Mouse (Mus musculus): Measurements from ENCODE around the gene Suv39h1. TPM values are rescaled to one million over a fixed set of nuclear protein-coding genes. Genes with fewer than 3 reads are reported as not detected.
A peak's percentile ranks its signal among the peaks of the same experiment; 100 is the strongest.
"Not testable (repeated sequence)": the region's sequence is repeated elsewhere in the genome, so short reads cannot be mapped to it uniquely, and the experiment has no call there.

Suv39h1 gene
- polyA plus RNA-seq, 1 experiment from 2014 or later = 79.3 TPM

DNA sequence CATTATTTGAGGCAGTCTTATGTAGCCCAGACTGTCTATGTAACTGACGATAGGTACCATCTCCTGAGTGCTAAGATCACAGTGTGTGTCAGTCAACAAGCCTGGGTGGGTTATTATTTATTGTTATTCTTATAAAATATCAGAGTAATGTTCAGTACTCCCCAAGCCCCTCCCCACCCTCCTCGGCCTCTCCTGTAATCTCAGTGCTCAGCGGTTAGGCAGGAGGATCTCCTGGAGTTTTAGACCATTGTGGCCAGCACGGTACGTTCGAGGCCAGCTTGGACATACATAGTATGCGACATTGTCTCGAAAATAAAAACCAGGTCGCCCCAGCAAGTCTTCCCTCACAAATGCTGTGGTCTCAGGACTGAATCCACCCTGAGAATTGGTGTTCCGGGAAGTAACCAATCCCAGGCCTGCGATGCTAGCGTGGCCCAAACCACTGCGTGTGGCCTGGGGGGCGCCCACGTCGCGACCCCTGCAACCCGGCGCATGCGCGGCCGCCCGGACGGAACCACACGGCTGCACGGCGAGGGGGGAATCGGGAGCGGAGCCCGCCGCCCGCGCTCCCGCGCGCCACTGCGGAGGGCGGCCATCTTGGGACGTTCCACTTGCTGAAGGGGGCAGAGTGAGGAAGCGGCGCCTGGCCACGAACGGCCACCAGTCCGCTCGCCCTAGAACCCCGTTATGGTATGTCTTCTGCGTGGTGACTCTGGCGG is 21.7 kb upstream of the Suv39h1 start:
- peak overlapping the region; percentile 36 for H3K4me2 ChIP-seq (replicated peaks; ENCODE audit: low read depth, low read length)
- not testable (repeated sequence) for H3K27me3 ChIP-seq (ENCODE audit: control insufficient read depth, insufficient read depth, low read length); H3K4me1 ChIP-seq (ENCODE audit: control insufficient read depth, insufficient read depth, low read length); H3K27ac ChIP-seq (ENCODE audit: low read depth, low read length); H3K36me3 ChIP-seq (ENCODE audit: control insufficient read depth, insufficient read depth, low read length); H3K9me3 ChIP-seq (ENCODE audit: control insufficient read depth, low read length)
- H3K4me3 ChIP-seq (ENCODE audit: low read length) = peak overlapping the region; percentile 28
- peak; percentile 94 for ATAC-seq (ENCODE audit: low FRiP score, low TSS enrichment)
- 25% methylated on average over 8 of the region's 48 CpGs for WGBS
- 0 out of 2 replicates have a peak overlapping the region, but pooled peaks have one; percentile 28 for H3K9ac ChIP-seq (ENCODE audit: low read depth, low read length)

DNA sequence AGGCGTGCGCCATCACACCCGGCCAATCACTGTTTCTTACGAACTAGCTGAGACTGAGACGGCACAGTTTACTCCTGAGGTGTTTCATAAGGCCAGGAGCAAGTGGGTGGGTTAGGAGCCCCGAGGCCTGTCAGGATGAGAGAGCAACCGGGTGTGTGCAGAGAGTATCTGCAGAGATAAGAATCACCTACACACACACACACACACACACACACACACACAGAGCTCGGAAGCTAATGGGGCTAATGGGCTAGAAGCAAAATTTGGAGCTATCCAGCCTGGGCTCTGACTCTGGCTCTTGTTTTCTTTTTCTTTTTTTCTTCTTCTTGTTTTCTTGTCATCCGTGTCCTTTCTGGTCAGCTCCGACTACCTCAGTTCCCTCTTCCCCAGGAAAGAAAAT is 21.0 kb upstream of the Suv39h1 start:
- WGBS = 82% methylated on average over 10 of the region's 10 CpGs
- H3K27ac ChIP-seq (ENCODE audit: low read depth, low read length) = no peak overlapping the region
- ATAC-seq (ENCODE audit: low FRiP score, low TSS enrichment) = no peak
- H3K9ac ChIP-seq (ENCODE audit: low read depth, low read length) = no peak overlapping the region
- no peaks in the 10 kb centered on the region for H3K27me3 ChIP-seq (ENCODE audit: control insufficient read depth, insufficient read depth, low read length)
- no peaks in the 10 kb centered on the region for H3K36me3 ChIP-seq (ENCODE audit: control insufficient read depth, insufficient read depth, low read length)
- H3K4me2 ChIP-seq (replicated peaks; ENCODE audit: low read depth, low read length) = peak overlapping the region; percentile 36
- H3K4me3 ChIP-seq (ENCODE audit: low read length) = peak overlapping the region; percentile 28
- H3K4me1 ChIP-seq (ENCODE audit: control insufficient read depth, insufficient read depth, low read length) = no peaks in the 10 kb centered on the region
- no peaks in the 10 kb centered on the region for H3K9me3 ChIP-seq (ENCODE audit: control insufficient read depth, low read length)

DNA sequence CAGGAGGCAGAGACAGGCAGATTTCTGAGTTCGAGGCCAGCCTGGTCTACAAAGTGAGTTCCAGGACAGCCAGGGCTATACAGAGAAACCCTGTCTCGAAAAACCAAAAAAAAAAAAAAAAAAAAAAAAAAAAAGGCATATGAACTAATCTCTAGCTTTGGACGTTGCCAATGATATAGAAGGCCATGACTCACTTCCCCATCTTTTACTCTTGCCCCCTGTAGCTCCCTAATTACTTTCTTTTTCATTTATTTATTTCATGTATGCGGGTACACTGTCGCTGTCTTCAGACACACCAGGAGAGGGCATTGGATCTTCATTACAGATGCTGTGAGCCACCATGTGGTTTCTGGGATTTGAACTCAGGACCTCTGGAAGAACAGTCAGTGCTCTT is 16.4 kb upstream of the Suv39h1 start:
- H3K36me3 ChIP-seq (ENCODE audit: control insufficient read depth, insufficient read depth, low read length); H3K4me2 ChIP-seq (replicated peaks; ENCODE audit: low read depth, low read length); H3K9ac ChIP-seq (ENCODE audit: low read depth, low read length); H3K27ac ChIP-seq (ENCODE audit: low read depth, low read length); ATAC-seq (ENCODE audit: low FRiP score, low TSS enrichment); H3K4me1 ChIP-seq (ENCODE audit: control insufficient read depth, insufficient read depth, low read length); H3K9me3 ChIP-seq (ENCODE audit: control insufficient read depth, low read length); H3K27me3 ChIP-seq (ENCODE audit: control insufficient read depth, insufficient read depth, low read length); H3K4me3 ChIP-seq (ENCODE audit: low read length): not testable (repeated sequence)
- 93% methylated on average over 3 of the region's 5 CpGs for whole genome bisulfite sequencing

DNA sequence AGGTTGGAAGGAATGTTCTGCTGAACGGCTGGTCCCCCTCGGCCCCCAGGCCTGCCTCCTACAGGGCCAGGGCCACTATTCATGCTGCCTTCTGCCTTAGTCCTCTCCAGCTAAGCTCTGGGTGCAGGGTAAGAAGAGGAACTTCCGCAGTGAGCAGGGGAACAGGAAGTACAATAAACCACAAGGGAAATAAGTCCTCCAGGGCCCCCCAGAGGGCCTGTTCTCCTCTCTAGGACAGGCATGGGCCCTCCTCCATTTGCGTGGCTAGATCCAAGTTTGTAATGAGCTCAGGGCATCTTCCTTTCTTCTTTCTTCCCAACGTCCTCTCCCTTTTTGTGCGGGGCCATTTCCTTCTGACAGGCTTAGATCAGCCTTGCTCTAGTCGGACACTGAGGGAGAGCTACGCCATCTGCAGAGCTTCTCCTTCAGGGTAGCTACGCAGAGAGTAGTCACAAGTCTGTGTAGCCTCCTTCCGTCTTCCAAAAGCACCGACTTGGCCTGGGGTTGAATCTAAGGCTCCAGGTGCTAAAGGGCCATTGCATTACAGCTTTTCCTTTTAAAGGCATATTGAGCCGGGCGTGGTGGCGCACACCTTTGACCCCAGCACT is 15.9 kb upstream of the Suv39h1 start, which contains the start of gene Was:
TSS of gene Was (minus strand) at position 153 of the 608 bp plus-strand sequence.
- WGBS = 85% methylated on average over 14 of the region's 14 CpGs
- H3K4me3 ChIP-seq (ENCODE audit: low read length) = no peak within 1 kb of the TSS
- H3K4me1 ChIP-seq (ENCODE audit: control insufficient read depth, insufficient read depth, low read length) = no peaks in the 10 kb centered on the region
- no peak within 1 kb of the TSS for H3K4me2 ChIP-seq (replicated peaks; ENCODE audit: low read depth, low read length)
- H3K27me3 ChIP-seq (ENCODE audit: control insufficient read depth, insufficient read depth, low read length) = no peaks in the 10 kb centered on the region
- no peak within 1 kb of the TSS for H3K27ac ChIP-seq (ENCODE audit: low read depth, low read length)
- no peaks in the 10 kb centered on the region for H3K9me3 ChIP-seq (ENCODE audit: control insufficient read depth, low read length)
- H3K9ac ChIP-seq (ENCODE audit: low read depth, low read length) = no peak within 1 kb of the TSS
- H3K36me3 ChIP-seq (ENCODE audit: control insufficient read depth, insufficient read depth, low read length) = no peaks in the 10 kb centered on the region
- ATAC-seq (ENCODE audit: low FRiP score, low TSS enrichment) = no peak

DNA sequence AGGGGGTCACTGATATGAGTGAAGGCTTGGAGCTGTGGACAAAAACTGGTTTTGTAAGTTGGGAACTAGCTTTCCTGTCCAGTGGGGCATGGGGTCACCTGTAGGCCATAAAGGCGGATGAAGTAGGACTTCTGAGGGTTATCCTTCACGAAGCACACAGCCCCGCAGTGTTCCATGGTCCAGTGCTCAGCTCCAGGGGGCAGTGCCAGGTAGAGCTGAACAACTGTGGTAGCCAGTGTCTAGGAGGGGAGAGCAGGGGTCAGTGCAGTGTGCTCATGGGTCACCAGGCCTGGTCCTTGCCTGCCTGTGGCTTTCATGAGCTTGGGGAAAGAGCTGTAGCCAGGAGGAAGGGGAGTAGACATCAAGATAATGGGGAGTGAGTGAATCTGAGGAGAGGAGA is 15.2 kb upstream of the Suv39h1 start:
- 80% methylated on average over 3 of the region's 3 CpGs for WGBS
- Histone ChIP-seq H3K27me3 (ENCODE audit: control insufficient read depth, insufficient read depth, low read length) (no peaks in the 10 kb centered on the region), H3K4me3 (ENCODE audit: low read length) (no peak overlapping the region), H3K9ac (ENCODE audit: low read depth, low read length) (no peak overlapping the region), H3K4me2 (replicated peaks; ENCODE audit: low read depth, low read length) (no peak overlapping the region), H3K27ac (ENCODE audit: low read depth, low read length) (no peak overlapping the region), H3K4me1 (ENCODE audit: control insufficient read depth, insufficient read depth, low read length) (no peaks in the 10 kb centered on the region), H3K9me3 (ENCODE audit: control insufficient read depth, low read length) (no peaks in the 10 kb centered on the region), H3K36me3 (ENCODE audit: control insufficient read depth, insufficient read depth, low read length) (no peaks in the 10 kb centered on the region)
- no peak for ATAC-seq (ENCODE audit: low FRiP score, low TSS enrichment)

DNA sequence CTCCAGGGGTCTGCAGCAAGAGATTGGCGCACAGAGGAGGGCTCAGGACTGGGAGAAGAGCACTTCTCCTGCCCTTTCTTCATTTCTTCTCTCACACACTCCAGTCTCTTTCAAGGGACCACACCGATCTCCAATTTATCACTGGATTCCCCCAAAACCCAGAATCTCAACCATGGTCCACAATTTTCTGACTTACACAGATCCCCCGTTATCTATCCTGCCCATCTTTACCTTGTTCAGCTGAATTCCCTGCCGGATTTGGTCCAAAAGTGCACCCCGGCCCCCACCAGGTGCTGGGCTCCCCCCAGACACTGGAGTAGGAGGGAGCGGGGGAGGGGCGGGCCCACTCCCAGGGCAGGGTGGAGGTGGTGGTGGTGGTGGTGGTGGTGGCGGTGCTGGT is 11.1 kb upstream of the Suv39h1 start:
- no peaks in the 10 kb centered on the region for H3K4me1 ChIP-seq (ENCODE audit: control insufficient read depth, insufficient read depth, low read length)
- ATAC-seq (ENCODE audit: low FRiP score, low TSS enrichment) = no peak
- no peaks in the 10 kb centered on the region for H3K36me3 ChIP-seq (ENCODE audit: control insufficient read depth, insufficient read depth, low read length)
- H3K9me3 ChIP-seq (ENCODE audit: control insufficient read depth, low read length) = no peaks in the 10 kb centered on the region
- H3K4me2 ChIP-seq (replicated peaks; ENCODE audit: low read depth, low read length) = no peak overlapping the region
- 81% methylated on average over 8 of the region's 8 CpGs for WGBS
- H3K27ac ChIP-seq (ENCODE audit: low read depth, low read length) = no peak overlapping the region
- H3K4me3 ChIP-seq (ENCODE audit: low read length) = no peak overlapping the region
- H3K27me3 ChIP-seq (ENCODE audit: control insufficient read depth, insufficient read depth, low read length) = no peaks in the 10 kb centered on the region
- no peak overlapping the region for H3K9ac ChIP-seq (ENCODE audit: low read depth, low read length)

DNA sequence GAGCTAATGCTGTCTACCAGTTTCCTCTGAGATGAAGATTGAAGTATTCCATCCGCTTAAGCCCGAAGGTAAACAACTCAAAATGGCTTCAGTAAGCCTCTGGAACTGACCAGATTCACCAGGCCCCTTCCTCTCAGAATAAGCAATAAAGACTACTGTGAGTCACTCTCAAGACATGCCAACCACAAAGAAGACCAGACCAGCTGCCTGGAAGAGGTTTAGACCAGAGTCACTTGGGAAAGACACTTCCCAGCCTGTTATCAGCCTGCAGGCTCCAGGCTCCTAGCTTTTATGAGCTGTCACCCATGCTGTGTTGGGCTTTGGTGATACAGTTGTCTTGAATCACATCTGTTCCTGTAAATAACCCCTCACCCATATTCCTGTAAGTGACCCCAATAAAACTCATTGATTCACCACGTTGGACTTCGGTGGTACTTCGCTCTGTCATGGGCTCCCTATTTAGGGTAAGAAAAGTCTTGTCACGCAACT is 10.3 kb upstream of the Suv39h1 start:
- no peaks in the 10 kb centered on the region for H3K27me3 ChIP-seq (ENCODE audit: control insufficient read depth, insufficient read depth, low read length)
- 85% methylated on average over 6 of the region's 6 CpGs for WGBS
- no peak for ATAC-seq (ENCODE audit: low FRiP score, low TSS enrichment)
- H3K4me2 ChIP-seq (replicated peaks; ENCODE audit: low read depth, low read length) = no peak overlapping the region
- H3K36me3 ChIP-seq (ENCODE audit: control insufficient read depth, insufficient read depth, low read length) = no peaks in the 10 kb centered on the region
- no peaks in the 10 kb centered on the region for H3K4me1 ChIP-seq (ENCODE audit: control insufficient read depth, insufficient read depth, low read length)
- H3K27ac ChIP-seq (ENCODE audit: low read depth, low read length) = no peak overlapping the region
- no peak overlapping the region for H3K4me3 ChIP-seq (ENCODE audit: low read length)
- no peak overlapping the region for H3K9ac ChIP-seq (ENCODE audit: low read depth, low read length)
- no peaks in the 10 kb centered on the region for H3K9me3 ChIP-seq (ENCODE audit: control insufficient read depth, low read length)

DNA sequence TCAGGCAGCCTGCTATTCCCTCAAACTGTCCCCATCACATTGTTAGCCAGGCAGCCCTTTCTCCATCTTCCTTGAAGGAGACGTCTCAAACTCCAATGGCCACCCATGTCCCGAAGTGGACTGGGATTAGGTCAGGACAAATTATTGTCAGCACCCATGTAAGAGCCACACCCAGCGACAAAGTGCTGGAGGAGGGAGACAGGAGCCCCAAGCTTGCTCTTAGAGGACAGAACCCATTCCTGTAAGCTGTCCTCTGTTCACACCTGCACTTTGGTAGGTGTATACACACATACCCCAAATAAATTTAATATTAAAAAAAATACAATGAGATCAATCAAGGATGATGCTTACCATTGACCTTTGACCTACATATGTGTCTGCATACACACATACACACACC is 544 bp upstream of the Suv39h1 start:
- WGBS = 43% methylated on average over 3 of the region's 3 CpGs
- Histone ChIP-seq H3K4me1 (ENCODE audit: control insufficient read depth, insufficient read depth, low read length) (no peaks in the 10 kb centered on the region), H3K4me2 (replicated peaks; ENCODE audit: low read depth, low read length) (peak overlapping the region; percentile 46), H3K27ac (ENCODE audit: low read depth, low read length) (peak overlapping the region; percentile 37; the same call in 1 of the 2 replicates), H3K27me3 (ENCODE audit: control insufficient read depth, insufficient read depth, low read length) (no peaks in the 10 kb centered on the region), H3K4me3 (ENCODE audit: low read length) (peak overlapping the region; percentile 38), H3K9me3 (ENCODE audit: control insufficient read depth, low read length) (no peaks in the 10 kb centered on the region), H3K36me3 (ENCODE audit: control insufficient read depth, insufficient read depth, low read length) (peaks cover 11% of the 10 kb centered on the region; the same call in 1 of the 2 replicates), H3K9ac (ENCODE audit: low read depth, low read length) (peak overlapping the region; percentile 47)
- peak; percentile 30; the same call in 1 of the 2 replicates for ATAC-seq (ENCODE audit: low FRiP score, low TSS enrichment)

DNA sequence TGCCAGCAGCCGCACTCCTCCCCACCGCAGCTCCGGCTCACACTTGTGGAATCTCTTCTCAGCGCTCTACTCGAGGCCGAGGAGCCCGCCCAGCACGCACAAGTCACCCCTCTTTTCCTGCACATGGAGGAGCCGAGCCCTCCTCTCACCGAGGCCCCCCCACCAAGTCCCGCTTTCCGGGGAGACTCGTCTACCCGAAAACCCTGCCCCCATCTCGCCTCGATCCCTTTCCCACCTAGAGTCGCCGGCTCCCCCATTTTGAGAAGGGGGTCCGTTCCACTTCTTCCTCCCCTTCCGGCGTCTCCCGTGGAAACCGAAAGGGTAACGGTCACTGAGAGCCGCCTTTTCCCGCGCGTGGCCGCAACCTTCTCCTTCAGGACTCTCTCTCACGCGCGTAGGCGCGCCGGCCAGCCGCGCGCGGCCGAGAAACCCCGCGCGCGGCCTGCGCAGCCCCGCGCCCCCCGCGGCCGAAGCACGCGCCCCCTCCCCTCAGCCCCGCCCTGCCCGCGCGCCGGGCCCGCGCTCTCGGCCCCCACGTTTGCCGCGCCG is 605 bp downstream of the Suv39h1 start:
- peak overlapping the region; percentile 59 for H3K4me3 ChIP-seq (ENCODE audit: low read length)
- no peaks in the 10 kb centered on the region for H3K9me3 ChIP-seq (ENCODE audit: control insufficient read depth, low read length)
- H3K4me2 ChIP-seq (replicated peaks; ENCODE audit: low read depth, low read length) = peak overlapping the region; percentile 40
- H3K27me3 ChIP-seq (ENCODE audit: control insufficient read depth, insufficient read depth, low read length) = no peaks in the 10 kb centered on the region
- H3K27ac ChIP-seq (ENCODE audit: low read depth, low read length) = peak overlapping the region; percentile 83; the same call in 1 of the 2 replicates
- peak; percentile 7; the same call in 1 of the 2 replicates for ATAC-seq (ENCODE audit: low FRiP score, low TSS enrichment)
- peak overlapping the region; percentile 73 for H3K9ac ChIP-seq (ENCODE audit: low read depth, low read length)
- peaks cover 20% of the 10 kb centered on the region; the same call in 1 of the 2 replicates for H3K36me3 ChIP-seq (ENCODE audit: control insufficient read depth, insufficient read depth, low read length)
- 30% methylated on average over 59 of the region's 64 CpGs for WGBS
- H3K4me1 ChIP-seq (ENCODE audit: control insufficient read depth, insufficient read depth, low read length) = no peaks in the 10 kb centered on the region

Data from kidney, embryonic 14.5 days (tissue).